ENCODE assay signal across 11 mouse cellular contexts in genomic region chr19:53058726-53059334, GRCm38 (mm10). TPM values are rescaled to one million over a fixed set of nuclear protein-coding genes. Genes with fewer than 3 reads are reported as not detected.
DNase-seq lines count a peak whose midpoint lies in the region; ATAC-seq and TF ChIP-seq lines count a peak whose summit lies in the region.
"Had no signal": no experiment of that assay in that cellular context is flagged by ENCODE, and none has a peak within 500 bp of the region (broad histone marks: within the 10 kb centered on the region; RNA-seq: fewer than 3 reads in every experiment).

No protein-coding gene starts in this region.

- WGBS in lung, embryonic 14.5 days = 80% methylated on average over 8 of the region's 8 CpGs
- WGBS in intestine, embryonic 15.5 days = 56% methylated on average over 8 of the region's 8 CpGs
- 77% methylated on average over 8 of the region's 8 CpGs for WGBS in stomach, embryonic 14.5 days

- H3K4me1 ChIP-seq in lung, embryonic 14.5 days (ENCODE audit: insufficient read depth) = peaks cover 5% of the 10 kb centered on the region
- peaks cover 9% of the 10 kb centered on the region for H3K4me1 ChIP-seq in intestine, embryonic 15.5 days (replicated peaks)
- no peaks in the 10 kb centered on the region for H3K4me1 ChIP-seq in stomach, embryonic 14.5 days (ENCODE audit: control insufficient read depth, insufficient read depth, low read length)
- H3K4me1 ChIP-seq: hindbrain, embryonic 15.5 days had no signal

- 0 out of 2 replicates have a peak overlapping the region, but pooled peaks have one; percentile 20 for H3K27ac ChIP-seq in lung, embryonic 14.5 days (ENCODE audit: low read depth)
- H3K27ac ChIP-seq in intestine, embryonic 15.5 days = peak overlapping the region; percentile 42
- peak overlapping the region; percentile 10; the same call in 1 of the 2 replicates for H3K27ac ChIP-seq in stomach, embryonic 14.5 days (ENCODE audit: low read length)
- H3K27ac ChIP-seq: hindbrain, embryonic 15.5 days had no signal

- DNase-seq in lung, embryonic 14.5 days = no peak
- no peak for DNase-seq in lung, postnatal 10 days
- peak; percentile 76 for DNase-seq in c-Kit-positive CD71-positive TER-119-negative erythroid progenitor cells, embryonic 14.5 days (ENCODE audit: low read depth)
- DNase-seq in layer of hippocampus, adult 8-10 months (ENCODE audit: low spot score in 2 of 2) = no peak
- no peak for DNase-seq in right cerebral cortex, postnatal 4 days
- DNase-seq: cerebellum, adult 11-12 months; layer of hippocampus, postnatal 36 days; spleen, adult 18-20 months had no signal

- no peak for TF ChIP-seq CTCF in lung, embryonic 14.5 days (IDR thresholded peaks at IDR 0.05; ENCODE audit: low read depth)

- H3K27me3 ChIP-seq in lung, embryonic 14.5 days (ENCODE audit: insufficient read depth, low read length) = no peaks in the 10 kb centered on the region
- no peaks in the 10 kb centered on the region for H3K27me3 ChIP-seq in intestine, embryonic 15.5 days (replicated peaks)
- no peaks in the 10 kb centered on the region for H3K27me3 ChIP-seq in stomach, embryonic 14.5 days (ENCODE audit: control insufficient read depth, insufficient read depth, low read length)
- H3K27me3 ChIP-seq: hindbrain, embryonic 15.5 days had no signal

- ATAC-seq in lung, embryonic 14.5 days (ENCODE audit: insufficient read depth) = peak; percentile 38; the same call in 1 of the 2 replicates
- peak; percentile 86 for ATAC-seq in intestine, embryonic 15.5 days
- peak; percentile 53; the same call in 1 of the 2 replicates for ATAC-seq in stomach, embryonic 14.5 days (ENCODE audit: insufficient number of reproducible peaks, insufficient read depth, low FRiP score, low read depth)

- H3K36me3 ChIP-seq in lung, embryonic 14.5 days (ENCODE audit: insufficient read depth) = no peaks in the 10 kb centered on the region
- H3K36me3 ChIP-seq in intestine, embryonic 15.5 days = no peaks in the 10 kb centered on the region
- no peaks in the 10 kb centered on the region for H3K36me3 ChIP-seq in stomach, embryonic 14.5 days (ENCODE audit: control insufficient read depth, insufficient read depth, low read length)
- H3K36me3 ChIP-seq: hindbrain, embryonic 15.5 days had no signal

- H3K9ac ChIP-seq in lung, embryonic 14.5 days = no peak overlapping the region
- H3K9ac ChIP-seq in intestine, embryonic 15.5 days = no peak overlapping the region
- H3K9ac ChIP-seq in stomach, embryonic 14.5 days (replicated peaks; ENCODE audit: low read depth, low read length) = no peak overlapping the region
- H3K9ac ChIP-seq: hindbrain, embryonic 15.5 days had no signal

- H3K4me3 ChIP-seq in lung, embryonic 14.5 days (ENCODE audit: low read depth, low read length) = no peak overlapping the region
- H3K4me3 ChIP-seq in intestine, embryonic 15.5 days (replicated peaks) = no peak overlapping the region
- no peak overlapping the region for H3K4me3 ChIP-seq in stomach, embryonic 14.5 days (ENCODE audit: low read depth, low read length)
- H3K4me3 ChIP-seq: hindbrain, embryonic 15.5 days had no signal

- H3K4me2 ChIP-seq in lung, embryonic 14.5 days = no peak overlapping the region
- H3K4me2 ChIP-seq in intestine, embryonic 15.5 days (replicated peaks) = no peak overlapping the region
- H3K4me2 ChIP-seq in stomach, embryonic 14.5 days (replicated peaks; ENCODE audit: low read depth, low read length) = no peak overlapping the region
- H3K4me2 ChIP-seq: hindbrain, embryonic 15.5 days had no signal

- H3K9me3 ChIP-seq in lung, embryonic 14.5 days (ENCODE audit: low read depth, low read length) = no peaks in the 10 kb centered on the region
- no peaks in the 10 kb centered on the region for H3K9me3 ChIP-seq in intestine, embryonic 15.5 days
- no peaks in the 10 kb centered on the region for H3K9me3 ChIP-seq in stomach, embryonic 14.5 days (ENCODE audit: control insufficient read depth, low read depth, low read length)
- H3K9me3 ChIP-seq: hindbrain, embryonic 15.5 days had no signal

RNA-seq across cellular contexts. Expression of gene Xpnpep1, which starts 18.8 kb away (rescaled TPM):
- polyA plus RNA-seq in lung, embryonic 14.5 days (2014; fragmentation: Nextera tagmentation; extraction: Ambion mirVana) = 196 and 200 TPM in 2 replicates
- 182 and 206 TPM in 2 replicates for polyA plus RNA-seq in intestine, embryonic 15.5 days (2015; fragmentation: Nextera tagmentation; extraction: Ambion mirVana)
- 157 TPM in 2 replicates for polyA plus RNA-seq in stomach, embryonic 14.5 days (2014; fragmentation: Nextera tagmentation; extraction: Ambion mirVana)
- total RNA-seq in layer of hippocampus, adult 8-10 months (2022) = 10 to 100 TPM; 72.1 to 84.8 (median 73.6) TPM
